Mouse (Mus musculus): ENCODE data around the gene Nvl.
A peak's percentile ranks its signal among the peaks of the same experiment; 100 is the strongest.

The Nvl gene

DNA sequence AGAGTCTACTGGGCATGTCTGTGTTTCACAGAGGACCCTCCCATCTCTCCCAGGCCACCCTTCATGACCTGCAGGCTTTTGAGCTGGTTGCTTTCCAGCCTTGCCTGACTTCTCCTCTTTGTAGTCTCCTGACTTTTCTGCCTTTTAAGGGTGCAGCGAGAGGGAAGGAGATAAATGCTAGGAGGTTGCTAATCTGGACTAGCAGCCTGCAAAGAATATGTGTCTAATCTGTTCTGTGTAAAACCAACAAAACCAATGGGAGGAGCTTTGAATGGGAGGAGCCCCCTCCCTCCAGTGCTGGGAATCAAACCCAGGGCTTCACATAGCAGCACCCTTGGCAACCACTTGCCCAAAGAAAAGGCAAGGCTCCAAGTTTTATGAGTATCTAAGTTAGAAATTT, 75.7 kb downstream of the Nvl start:
- DNase-seq (ENCODE audit: low spot score in 2 of 2) = no peak

DNA sequence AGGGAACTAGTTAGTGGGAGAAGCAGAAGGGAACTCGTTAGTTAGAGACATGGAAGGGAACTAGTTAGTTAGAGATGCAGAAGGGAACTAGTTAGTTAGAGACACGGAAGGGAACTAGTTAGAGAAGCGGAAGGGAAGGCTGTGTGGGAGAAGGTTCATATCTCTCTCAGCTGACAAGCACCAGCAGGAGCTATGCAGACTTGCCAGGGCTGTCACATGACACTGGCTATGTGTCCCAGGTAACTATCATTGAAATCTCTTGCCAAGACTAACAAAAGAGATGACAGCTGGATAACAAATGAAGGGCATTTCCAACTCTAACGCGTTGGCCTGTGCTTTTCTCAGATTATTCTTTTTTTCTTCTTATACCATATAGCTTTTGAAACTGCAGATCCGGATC, 79.4 kb downstream of the Nvl start:
- no peak for DNase-seq (ENCODE audit: low spot score in 2 of 2)

DNA sequence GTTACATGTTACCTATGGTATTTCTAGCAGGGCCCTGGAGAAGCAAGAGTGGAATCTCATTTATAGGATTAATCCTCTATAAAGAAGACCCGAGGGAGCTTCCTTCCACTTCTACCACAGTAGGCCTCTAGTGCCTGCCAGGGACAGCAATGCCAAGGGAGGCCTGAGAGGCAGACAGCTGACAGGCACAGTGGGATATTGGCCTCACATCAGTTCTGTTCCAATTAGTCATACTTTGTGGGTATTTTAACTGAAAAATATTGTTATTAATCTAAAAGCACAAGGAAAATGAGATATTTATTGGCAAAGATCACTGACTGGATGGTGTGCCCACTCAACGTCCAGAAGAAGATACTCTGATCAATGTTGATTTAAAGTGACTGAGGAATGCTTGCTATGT, 80.0 kb downstream of the Nvl start:
- no peak for DNase-seq (ENCODE audit: low spot score in 2 of 2)

DNA sequence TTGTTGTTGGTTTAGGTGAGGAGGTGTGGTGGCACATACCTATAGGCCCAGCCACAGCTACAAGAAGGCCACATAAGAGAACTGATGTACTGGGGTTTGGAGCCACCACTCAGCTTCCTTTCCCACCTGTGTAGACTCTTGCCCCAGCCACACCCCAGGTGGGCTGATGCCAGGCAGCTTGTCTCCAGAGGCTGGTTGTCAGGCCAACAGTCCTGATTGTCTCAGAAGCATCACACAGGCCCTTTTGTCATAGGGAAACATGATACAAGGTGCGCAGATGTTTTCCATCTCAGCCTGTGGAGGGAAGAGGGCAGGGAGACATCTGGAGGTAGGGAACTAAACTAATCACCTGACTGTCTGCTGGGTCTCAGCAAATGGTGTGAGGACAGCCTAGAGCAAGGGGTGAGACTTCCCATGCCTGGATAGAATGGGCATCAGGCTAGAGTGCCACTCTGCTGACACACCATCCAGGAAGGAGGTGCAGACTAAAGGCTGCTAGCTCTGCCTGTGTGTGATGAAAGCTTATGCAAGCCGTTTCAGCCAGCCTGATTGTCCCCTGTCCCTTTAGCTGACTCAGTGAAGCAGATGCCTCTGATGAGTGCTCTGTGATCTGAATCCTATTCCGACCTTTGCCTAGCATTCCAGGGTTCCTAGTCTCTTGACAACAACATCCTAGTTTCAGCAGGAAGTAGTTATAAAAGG, 82.1 kb downstream of the Nvl start:
- no peak for DNase-seq (ENCODE audit: low spot score in 2 of 2)

DNA sequence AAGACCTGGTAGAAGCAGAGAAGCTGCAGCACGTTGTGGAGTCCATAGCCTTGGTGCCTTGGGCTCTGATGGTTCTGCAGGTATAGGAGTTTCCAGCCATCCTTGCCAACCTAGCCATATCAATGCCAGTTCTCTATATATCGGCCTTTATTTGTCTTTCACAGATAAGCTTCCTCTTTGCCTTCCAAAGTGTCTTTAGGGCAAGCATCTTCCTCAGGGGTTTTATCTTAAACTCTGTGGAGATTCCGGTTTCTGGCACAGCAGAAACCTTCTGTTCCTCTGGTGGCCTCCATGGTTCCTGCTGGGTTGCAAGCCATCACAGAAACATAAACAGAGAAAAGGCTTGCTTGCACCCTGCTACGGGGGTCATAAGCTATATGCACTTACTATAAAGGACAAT, 91.1 kb downstream of the Nvl start:
- DNase-seq (ENCODE audit: low spot score in 2 of 2) = no peak

DNA sequence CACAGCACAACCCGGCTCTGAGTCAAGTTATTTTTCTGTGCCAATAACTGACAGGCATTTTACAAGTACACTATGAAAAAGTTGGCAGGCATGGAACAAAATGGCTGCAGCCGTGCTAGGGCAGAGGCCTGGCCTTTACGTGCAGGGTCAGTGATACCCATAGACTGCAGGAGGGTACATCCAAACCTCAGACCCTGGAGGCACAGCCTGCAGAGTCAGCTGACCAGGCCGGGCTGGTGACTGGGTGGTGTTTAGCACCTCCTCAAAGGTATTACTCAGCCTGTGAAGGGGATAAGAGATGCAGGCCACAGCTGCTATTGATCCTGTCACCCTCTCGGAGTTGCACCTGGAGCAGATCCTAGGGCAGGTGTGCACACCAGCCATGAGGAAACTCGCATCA, 93.1 kb downstream of the Nvl start, which contains the start of gene 9130409I23Rik:
9130409I23Rik (plus strand) TSS at position 301 of the 400 bp plus-strand sequence.
- no peak for DNase-seq (ENCODE audit: low spot score in 2 of 2)

DNA sequence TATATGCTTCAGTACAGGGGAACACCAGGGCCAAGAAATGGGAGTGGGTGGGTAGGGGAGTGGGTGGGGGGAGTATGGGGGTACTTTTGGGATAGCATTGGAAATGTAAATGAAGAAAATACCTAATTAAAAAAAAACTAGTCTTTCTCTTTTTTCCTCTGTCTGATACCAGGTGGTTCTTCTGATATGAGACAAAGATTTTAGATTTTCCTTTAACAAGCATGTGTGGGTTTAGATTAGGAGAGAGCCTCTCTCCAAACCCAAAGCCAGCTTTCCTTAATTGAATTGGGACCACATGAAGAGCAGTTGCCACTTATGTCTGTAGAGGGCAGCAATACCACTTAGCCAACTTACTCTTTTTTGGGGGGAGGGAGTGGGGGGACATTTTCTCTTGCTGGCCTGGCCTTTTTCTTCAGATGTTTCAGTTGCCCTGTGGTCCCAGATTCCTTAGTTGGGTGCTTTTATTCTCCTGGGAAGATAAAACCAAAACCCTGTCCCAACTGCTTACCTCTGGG, 94.6 kb downstream of the Nvl start:
- no peak for DNase-seq (ENCODE audit: low spot score in 2 of 2)

DNA sequence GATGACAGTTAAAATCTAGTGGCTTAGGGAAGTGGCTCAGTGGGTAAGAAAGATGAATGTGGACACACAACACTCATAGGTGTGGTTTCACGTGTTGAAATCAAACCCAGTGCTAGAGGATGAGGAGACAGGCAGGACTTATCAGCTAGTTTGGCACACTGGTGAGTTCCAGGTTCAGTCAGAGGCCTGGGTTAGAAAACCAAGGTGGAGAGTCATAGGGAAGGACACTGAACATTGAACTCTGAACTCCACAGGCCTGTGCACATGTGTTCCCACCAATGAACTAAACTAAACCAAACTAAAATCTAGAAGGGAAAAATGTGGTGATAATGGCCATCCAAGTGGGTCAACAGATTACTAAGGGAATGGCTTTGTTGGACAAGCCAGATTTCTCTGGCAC, 96.5 kb downstream of the Nvl start:
- no peak for DNase-seq (ENCODE audit: low spot score in 2 of 2)

DNA sequence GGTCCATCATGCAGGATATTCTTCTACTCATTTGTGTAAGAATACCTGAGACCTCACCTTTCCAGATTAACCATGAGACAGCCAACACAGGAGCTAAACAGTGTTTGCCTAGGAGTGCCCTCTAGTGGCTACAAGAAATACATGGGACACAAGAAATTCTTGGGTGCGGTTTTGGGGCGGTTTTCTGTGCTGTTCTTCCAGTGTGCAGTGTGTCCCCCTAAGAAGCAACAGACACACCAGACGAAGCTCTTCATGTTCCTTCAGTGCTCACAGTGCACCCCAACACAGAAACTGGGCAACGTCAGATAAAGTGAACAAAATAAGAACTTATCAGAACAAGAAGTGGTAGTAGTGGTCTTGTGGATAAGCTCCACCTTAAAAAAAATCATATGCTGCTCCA, 104.4 kb downstream of the Nvl start:
- peak in 1 of 2 experiments; percentile 26 for DNase-seq (ENCODE audit: low spot score in 2 of 2)

DNA sequence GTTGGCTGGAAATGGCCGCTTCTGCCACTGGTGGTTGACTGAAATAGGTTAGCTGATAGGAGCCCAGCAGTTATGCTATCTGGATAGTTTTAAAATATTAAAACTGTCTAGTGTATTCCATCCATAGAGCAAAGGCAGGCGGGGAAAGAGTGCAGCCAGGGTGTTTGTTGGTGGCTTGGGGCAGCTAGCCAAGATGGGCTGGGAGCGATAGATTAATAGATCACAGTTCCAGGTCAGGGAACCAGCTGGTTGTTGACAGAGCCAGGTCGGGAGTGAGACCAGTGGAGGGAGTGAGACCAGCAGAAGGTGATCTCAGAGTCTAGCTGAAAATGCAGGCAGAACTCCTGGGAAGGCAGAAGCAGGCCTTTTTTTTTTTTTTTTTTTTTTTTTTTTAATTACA, 106.4 kb downstream of the Nvl start:
- DNase-seq (ENCODE audit: low spot score in 2 of 2) = no peak

Data from right cerebral cortex, adult 2 months (tissue).